Mouse (Mus musculus) cerebral cortex, adult 2 months (tissue): ENCODE data around the gene Krtap1-3.

ENCODE experiments used
- WGBS: fragments of 180-500 bp; shearing (Covaris S2); methylation state at CpG from one replicate; pipeline ENCODE4 v1.1.7; 2018; 5-methylcytosine and 5-hydroxymethylcytosine counted together

Gene Krtap1-3

DNA sequence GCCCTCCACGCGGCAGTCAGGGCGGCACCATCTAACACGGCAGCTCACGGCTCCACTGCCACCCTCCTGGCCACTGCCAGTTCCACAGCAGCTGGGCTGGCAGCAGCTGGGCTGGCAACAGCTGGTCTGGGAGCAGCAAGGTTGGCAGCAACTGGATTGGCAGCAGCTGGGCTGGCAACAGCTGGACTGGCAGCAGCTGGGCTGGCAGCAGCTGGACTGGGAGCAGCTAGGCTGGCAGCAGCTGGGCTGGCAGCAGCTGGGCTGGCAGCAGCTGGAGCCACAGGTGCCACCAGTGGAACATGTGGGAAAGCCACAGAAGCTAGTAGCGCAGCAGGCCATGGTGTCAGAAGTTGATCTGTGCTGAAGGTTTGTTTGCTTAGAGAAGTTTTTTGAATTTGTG, at the start of gene Krtap1-3:
TSS of gene Krtap1-3 (minus strand) at position 359 of the 400 bp plus-strand sequence.
- WGBS, result 86% methylated on average over 6 of the region's 6 CpGs

DNA sequence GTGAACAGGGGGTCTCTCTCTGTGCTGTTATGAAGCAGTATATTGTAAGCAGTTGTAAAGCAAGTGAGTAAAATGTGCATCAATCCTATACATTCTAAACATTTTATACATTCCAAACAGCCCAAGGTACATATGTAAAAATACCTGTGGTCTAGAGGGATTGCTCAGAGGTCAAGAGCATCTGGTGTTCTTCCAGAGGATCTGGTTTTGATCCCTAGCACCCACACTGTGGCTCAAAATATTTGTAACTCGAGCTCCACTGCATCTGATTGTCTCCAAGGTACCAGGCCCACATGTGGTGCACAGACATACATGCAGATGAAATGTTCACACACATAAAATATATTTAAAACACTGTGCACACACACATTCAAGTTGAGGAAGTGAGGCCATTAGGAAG, 49.8 kb upstream of the Krtap1-3 start:
- 51% methylated on average over 1 of the region's 1 CpGs for WGBS

DNA sequence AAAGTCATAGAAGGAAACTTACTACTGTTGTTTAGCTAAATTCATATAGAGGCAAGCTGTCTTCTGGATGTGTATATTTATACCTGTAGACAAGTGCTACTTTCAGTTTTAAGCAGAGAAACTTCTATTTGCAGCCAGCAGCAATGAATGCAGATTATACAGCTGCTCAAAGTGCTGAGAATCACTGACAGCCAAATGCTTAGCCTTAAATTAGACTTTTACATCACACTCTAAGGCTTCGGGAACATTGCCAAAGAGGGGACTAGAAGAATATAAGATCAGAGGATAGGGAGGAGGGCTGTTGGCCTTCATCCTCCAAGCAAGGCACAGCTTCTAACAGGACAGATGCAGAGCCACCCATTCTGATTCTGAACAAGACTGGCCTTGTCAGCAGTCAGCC, 45.9 kb upstream of the Krtap1-3 start:
- WGBS, result 29% methylated on average over 1 of the region's 1 CpGs

DNA sequence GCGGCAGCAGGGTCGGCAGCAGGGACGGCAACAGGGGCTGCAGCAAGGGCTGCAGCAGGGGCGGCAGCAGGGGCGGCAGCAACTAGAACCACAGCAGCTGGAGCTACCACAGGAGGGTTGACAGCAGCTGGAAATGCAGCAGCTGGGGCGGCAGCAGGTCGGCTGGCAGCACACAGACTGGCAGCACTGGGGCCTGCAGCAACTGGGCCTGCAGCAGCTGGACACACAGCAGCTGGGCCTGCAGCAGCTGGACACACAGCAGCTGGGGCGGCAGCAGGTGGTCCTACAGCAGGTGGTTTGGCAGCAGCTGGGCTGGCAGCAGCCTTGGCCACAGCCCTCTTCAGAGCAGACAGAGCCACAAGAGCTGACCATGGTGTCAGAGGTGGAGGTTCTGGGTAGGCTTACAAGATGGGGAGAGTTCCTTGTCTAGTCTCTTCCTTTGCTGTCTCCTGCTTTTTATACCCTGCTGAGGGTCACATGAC, 43.6 kb upstream of the Krtap1-3 start, which contains the start of gene Krtap4-2:
TSS of gene Krtap4-2 (minus strand) at position 432 of the 482 bp plus-strand sequence.
- WGBS, result 48% methylated on average over 8 of the region's 8 CpGs

DNA sequence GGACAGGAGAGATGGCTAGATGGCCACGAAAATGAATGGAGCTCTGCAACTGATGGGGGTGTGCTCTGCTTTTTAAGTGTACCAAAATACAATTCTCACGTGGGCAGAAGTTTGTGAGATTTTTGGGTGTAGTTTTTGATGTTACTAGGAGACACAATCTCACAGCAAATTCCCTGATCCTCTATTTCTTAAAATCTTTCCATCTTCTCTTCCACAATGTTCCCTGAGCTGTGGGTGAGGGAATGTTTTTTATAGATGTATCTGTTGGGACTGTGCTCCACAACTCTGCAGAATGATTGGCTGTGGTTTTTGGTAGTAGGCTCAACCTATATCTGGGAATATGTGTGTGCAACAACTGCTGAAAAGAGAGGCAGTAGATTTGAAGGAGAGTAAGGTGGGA, 42.2 kb upstream of the Krtap1-3 start:
- WGBS, result 50% methylated on average over 2 of the region's 2 CpGs

- 77% methylated on average over 3 of the region's 3 CpGs for WGBS
Observed at GRCm38 (mm10) chr11:99630890-99631289, 39.8 kb upstream of the Krtap1-3 start.

DNA sequence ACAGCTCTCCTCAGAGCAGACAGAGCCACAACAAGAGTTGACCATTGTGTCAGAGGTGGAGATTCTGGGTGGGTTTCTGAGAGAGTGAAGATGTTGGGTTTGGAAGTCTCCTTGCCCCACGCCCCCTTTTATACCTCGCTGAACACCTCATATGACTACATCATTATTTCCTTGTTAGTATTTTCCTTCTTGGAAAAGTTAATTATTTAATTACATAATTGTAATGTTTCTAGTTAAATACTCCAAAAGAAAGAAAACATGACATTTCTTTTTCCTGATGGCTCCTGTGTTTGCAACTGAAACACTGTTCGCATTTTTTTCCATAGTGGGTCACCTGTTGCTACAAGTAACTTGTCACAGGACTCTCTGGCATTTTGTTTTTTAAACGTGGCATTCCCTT, 37.0 kb upstream of the Krtap1-3 start, which contains the start of gene Krtap4-1:
TSS of gene Krtap4-1 (minus strand) at position 101 of the 400 bp plus-strand sequence.
- 84% methylated on average over 4 of the region's 4 CpGs for WGBS

DNA sequence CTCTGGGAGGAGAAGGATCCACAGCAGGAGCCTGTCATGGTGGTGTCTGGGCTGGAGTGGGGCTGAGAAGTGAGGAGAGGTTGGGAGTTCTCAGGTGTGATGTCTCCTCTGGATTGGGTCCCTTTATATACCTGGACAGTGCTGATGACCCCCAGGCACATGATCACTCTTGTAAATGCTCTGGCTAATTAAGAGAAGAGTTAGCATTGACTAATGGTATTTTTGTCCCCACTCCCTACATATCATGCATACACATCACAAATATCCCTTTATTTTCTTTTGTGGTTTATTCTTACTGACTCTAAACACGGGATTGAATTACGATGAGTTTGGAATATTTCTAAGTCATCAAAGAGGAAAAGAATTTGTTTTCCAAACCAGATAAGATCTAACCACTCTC, 29.2 kb upstream of the Krtap1-3 start, which contains the start of gene Gm11562:
TSS of gene Gm11562 (minus strand) at position 101 of the 400 bp plus-strand sequence.
- 87% methylated on average over 2 of the region's 2 CpGs for WGBS

- WGBS, result 57% methylated on average over 3 of the region's 3 CpGs
Observed at GRCm38 (mm10) chr11:99614796-99615363, 23.7 kb upstream of the Krtap1-3 start, which contains the start of gene Krtap2-4. Gene Krtap2-4 (minus strand): TSS chr11:99614846.

GRCm38 (mm10) chr11:99610089-99610488, 18.9 kb upstream of the Krtap1-3 start, which contains the start of gene Gm11937:
Gene Gm11937 (minus strand): TSS chr11:99610189.
- WGBS, result 62% methylated on average over 1 of the region's 2 CpGs

DNA sequence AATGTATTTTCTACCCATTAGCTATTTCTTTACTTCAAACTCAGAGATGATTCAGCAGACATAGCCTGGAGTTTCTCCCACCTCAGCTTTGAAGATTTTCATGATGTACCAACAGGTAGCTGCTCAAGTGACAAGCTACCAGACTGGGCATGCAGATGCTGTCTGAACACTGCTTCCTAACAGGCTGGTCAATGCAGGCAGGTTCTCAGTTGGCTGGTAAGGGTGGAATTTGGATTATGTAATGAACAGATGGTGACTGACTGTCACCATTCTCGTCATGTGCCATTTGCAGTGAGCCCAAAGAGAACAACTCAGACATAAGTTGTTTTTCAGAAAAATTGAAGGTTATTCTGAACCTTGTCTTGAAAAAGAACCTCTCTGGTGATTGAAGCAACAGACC, 18.0 kb upstream of the Krtap1-3 start:
- WGBS, result 40% methylated on average over 1 of the region's 1 CpGs

DNA sequence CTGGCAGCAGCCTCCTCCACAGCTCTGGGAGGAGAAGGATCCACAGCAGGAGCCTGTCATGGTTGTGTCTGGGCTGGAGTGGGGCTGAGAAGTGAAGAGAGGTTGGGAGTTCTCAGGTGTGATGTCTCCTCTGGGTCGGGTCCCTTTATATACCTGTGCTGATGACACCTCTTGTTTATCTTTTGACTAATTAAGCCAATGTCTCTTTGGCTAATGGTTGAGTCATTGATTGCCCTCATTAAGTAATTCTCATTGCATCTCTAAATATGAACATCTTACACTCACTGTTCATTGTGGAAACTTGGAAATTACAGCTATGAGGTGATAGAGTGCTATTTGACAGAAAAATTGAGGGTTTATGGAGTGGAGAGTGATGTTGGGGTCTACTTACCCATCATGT, 12.1 kb upstream of the Krtap1-3 start, which contains the start of gene Gm11938:
TSS of gene Gm11938 (minus strand) at position 101 of the 400 bp plus-strand sequence.
- 83% methylated on average over 1 of the region's 1 CpGs for WGBS

DNA sequence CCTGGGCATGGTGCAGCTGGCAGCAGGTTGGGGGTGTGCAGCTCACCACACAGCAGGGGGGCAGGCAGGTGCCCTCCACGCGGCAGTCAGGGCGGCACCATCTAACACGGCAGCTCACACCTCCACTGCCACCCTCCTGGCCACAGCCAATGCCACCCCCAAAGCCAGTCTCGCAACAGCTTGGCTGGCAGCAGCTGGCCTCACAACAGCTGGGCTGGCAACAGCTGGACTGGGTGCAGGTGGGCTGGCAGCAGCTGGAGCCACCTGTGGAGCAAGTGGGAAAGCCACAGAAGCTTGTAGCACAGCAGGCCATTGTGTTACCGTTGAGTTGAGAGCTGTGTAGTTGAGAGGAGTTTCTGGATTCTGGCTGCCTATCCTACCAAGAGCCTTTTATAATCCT, 6.6 kb upstream of the Krtap1-3 start, which contains the start of gene Krtap9-3:
TSS of gene Krtap9-3 (minus strand) at position 364 of the 400 bp plus-strand sequence.
- 69% methylated on average over 6 of the region's 6 CpGs for WGBS

DNA sequence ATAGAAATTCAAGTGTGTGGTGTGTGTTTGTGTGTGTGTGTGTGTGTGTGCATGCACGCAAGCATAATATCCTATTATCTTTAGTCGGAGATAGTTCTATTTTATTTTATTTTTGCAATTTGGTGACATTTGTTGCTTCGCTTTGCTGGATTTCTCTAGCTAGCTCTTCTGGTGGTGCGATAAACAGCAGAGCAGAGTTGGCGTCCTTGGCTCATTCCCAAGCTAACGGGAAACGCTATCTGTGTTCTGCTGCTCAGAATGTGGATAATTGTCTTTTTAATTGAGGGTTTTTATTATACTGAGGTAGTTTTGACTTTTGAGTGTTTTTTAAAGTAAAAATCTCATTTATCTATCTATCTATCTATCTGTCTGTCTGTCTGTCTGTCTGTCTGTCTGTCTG, 6.0 kb downstream of the Krtap1-3 start:
- 51% methylated on average over 7 of the region's 7 CpGs for WGBS

- 86% methylated on average over 5 of the region's 5 CpGs for WGBS
Observed at GRCm38 (mm10) chr11:99583245-99583704, 7.9 kb downstream of the Krtap1-3 start, which contains the start of gene Krtap1-4. Gene Krtap1-4 (minus strand): TSS chr11:99583654.

- WGBS, result 44% methylated on average over 6 of the region's 6 CpGs
Observed at GRCm38 (mm10) chr11:99581564-99581963, 9.6 kb downstream of the Krtap1-3 start.

DNA sequence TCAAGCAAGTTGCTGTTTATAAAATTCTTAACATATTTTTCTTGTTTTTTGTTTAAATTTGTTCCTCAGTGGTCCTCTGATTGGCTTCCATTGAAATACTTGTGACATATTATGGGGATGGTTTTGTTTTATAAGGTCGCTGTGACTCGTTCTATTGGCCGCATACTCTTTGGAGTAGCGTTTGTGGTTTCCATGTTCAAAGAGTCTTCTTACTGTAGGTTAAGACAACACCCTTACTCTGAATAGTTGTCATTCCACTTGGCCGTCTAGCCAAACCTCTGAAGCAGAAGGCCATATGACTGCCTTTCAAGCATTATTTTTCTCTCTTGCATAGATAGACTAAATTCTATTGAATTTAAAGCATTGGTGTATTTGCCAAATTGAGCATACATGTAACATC, 10.1 kb downstream of the Krtap1-3 start:
- WGBS, result 92% methylated on average over 5 of the region's 5 CpGs

DNA sequence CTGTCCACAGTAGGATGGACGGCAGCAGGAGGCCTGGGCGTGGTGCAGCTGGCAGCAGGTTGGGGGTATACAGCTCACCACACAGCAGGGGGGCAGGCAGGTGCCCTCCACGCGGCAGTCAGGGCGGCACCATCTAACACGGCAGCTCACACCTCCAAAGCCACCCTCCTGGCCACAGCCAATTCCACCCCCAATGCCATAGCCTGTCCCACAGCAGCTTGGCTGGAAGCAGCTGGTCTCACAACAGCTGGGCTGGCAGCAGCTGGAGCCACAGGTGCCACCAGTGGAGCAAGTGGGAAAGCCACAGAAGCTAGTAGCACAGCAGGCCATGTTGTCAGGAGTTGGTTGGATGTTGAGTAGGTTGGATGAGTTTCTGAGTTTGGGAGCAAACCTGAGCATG, 10.5 kb downstream of the Krtap1-3 start, which contains the start of gene Krtap1-5:
TSS of gene Krtap1-5 (minus strand) at position 381 of the 400 bp plus-strand sequence.
- WGBS, result 82% methylated on average over 6 of the region's 6 CpGs

- 7% methylated on average over 7 of the region's 7 CpGs for WGBS
Observed at GRCm38 (mm10) chr11:99574106-99574505, 17.0 kb downstream of the Krtap1-3 start.

GRCm38 (mm10) chr11:99573164-99573563, 18.0 kb downstream of the Krtap1-3 start:
- 39% methylated on average over 4 of the region's 4 CpGs for WGBS

GRCm38 (mm10) chr11:99566530-99566929, 24.6 kb downstream of the Krtap1-3 start, which contains the start of gene Krtap3-1:
Gene Krtap3-1 (minus strand): TSS chr11:99566630.
- WGBS, result 93% methylated on average over 7 of the region's 7 CpGs

GRCm38 (mm10) chr11:99562580-99562979, 28.6 kb downstream of the Krtap1-3 start:
- 81% methylated on average over 6 of the region's 6 CpGs for WGBS

- WGBS, result 89% methylated on average over 9 of the region's 9 CpGs
Observed at GRCm38 (mm10) chr11:99559366-99559765, 31.8 kb downstream of the Krtap1-3 start, which contains the start of gene Gm11939. Gene Gm11939 (minus strand): TSS chr11:99559466.
